Mouse (Mus musculus) embryonic stem cell, embryonic (primary cell): ENCODE data around the gene Serpini1.

ENCODE experiments used
- CTCF ChIA-PET, 4 experiments: fragments of 300-600 bp in 2 of 4; fragments of 350-600 bp in 2 of 4; sonication (Branson Sonifier 250); formaldehyde crosslinking; loops; one replicate each; lab custom pipeline; 2022; ENCODE audit warnings: inconsistent platforms in 2 of 4; lab: Charles Lee
- POLR2A ChIA-PET, 4 experiments: fragments of 300-600 bp in 2 of 4; fragments of 350-600 bp in 2 of 4; sonication (Branson Sonifier 250); formaldehyde crosslinking; loops; one replicate each; lab custom pipeline; 2022; ENCODE audit warnings: antibody characterized with exemption in 4 of 4, inconsistent platforms in 1 of 4; lab: Charles Lee

Serpini1 gene

DNA sequence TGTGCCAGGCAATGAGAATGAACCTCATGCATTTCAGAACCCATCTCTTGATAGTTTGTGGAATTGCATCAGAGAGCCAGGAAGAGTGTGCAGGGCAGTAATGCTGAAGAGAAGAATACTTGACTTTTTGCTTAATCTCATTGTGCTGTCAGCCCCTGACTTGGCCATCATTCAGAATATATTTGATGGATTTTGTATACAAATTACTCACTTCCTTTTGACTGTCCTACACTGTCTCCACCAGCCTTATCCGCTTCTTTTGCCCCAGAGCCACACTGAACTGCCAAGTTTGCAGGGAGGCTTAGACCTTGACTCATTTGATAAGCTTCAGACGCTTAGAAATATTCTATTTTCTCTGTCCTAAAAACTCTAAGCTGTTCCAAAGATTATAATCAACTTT is 129.4 kb downstream of the Serpini1 start:
- POLR2A ChIA-PET, result interaction anchor here in 1 of 4 experiments (0.8 kb wide), 1 partner anchor 35 kb away, joined by 3 read pairs; no protein-coding TSS in a partner anchor
- CTCF ChIA-PET, result no interaction called here

- CTCF ChIA-PET, result no interaction called here
- POLR2A ChIA-PET, result interaction anchor here in 2 of 4 experiments (0.8 to 1.5 kb wide), 2 partner anchors 11 to 36 kb away, joined by 3 to 5 read pairs; no protein-coding TSS in a partner anchor
Measured at GRCm38 (mm10) chr3:75687187-75687825, 130.0 kb downstream of the Serpini1 start.

- ChIA-PET POLR2A (interaction anchor here in 1 of 4 experiments (0.7 kb wide), 1 partner anchor 35 kb away, joined by 3 read pairs; no protein-coding TSS in a partner anchor), CTCF (no interaction called here)
Measured at GRCm38 (mm10) chr3:75690321-75690720, 133.0 kb downstream of the Serpini1 start.

GRCm38 (mm10) chr3:75692088-75692487 is 134.7 kb downstream of the Serpini1 start:
- POLR2A ChIA-PET, result no interaction called here
- CTCF ChIA-PET, result no interaction called here
